Mouse (Mus musculus) neutrophil, adult 5-6 weeks (primary cell): ENCODE data around the gene Trap1. TPM values are rescaled to one million over a fixed set of nuclear protein-coding genes. Genes with fewer than 3 reads are reported as not detected.
"Not testable (repeated sequence)": the region's sequence is repeated elsewhere in the genome, so short reads cannot be mapped to it uniquely, and the experiment has no call there.

Experiments
- ATAC-seq: fragments of 151-379, 151-347 bp; 2 replicates; pipeline ENCODE4 v1.8.0; 2017; ENCODE audit warnings: mild to moderate bottlenecking, moderate TSS enrichment; ENCODE audit not compliant: insufficient number of reproducible peaks, poor library complexity, low FRiP score, severe bottlenecking; ENCODE audit errors: extremely low read depth
- total RNA-seq: library from RNA; stranded (forward); fragments of 200-1000 nt; gene quantifications from 2 replicates; pipeline ENCODE4 v1.2.3, GENCODE M21; 2017

Gene Trap1
- 43.1 and 47.7 TPM in 2 replicates for total RNA-seq

GRCm38 (mm10) chr16:4077384-4078061 is at the start of gene Trap1:
TSS of gene Trap1 (minus strand) at chr16:4077827.
- ATAC-seq: peak; percentile 93

GRCm38 (mm10) chr16:4117072-4117471 is 39.4 kb upstream of the Trap1 start:
- no peak for ATAC-seq

GRCm38 (mm10) chr16:4100374-4100773 is 22.7 kb upstream of the Trap1 start:
- ATAC-seq: no peak

- no peak for ATAC-seq
These were observed 19.9 kb upstream of the Trap1 start for GRCm38 (mm10) chr16:4097521-4097920.

- ATAC-seq: no peak
These were observed 19.3 kb upstream of the Trap1 start for GRCm38 (mm10) chr16:4096898-4097297.

- ATAC-seq: no peak
These were observed 18.5 kb upstream of the Trap1 start for GRCm38 (mm10) chr16:4096141-4096540.

GRCm38 (mm10) chr16:4087214-4087913 is 9.7 kb upstream of the Trap1 start:
- ATAC-seq: no peak

- ATAC-seq: no peak
These were observed 8.3 kb upstream of the Trap1 start for GRCm38 (mm10) chr16:4085851-4086387.

GRCm38 (mm10) chr16:4085051-4085450 is 7.4 kb upstream of the Trap1 start:
- ATAC-seq: no peak

GRCm38 (mm10) chr16:4080419-4080818 is 2.8 kb upstream of the Trap1 start:
- ATAC-seq: not testable (repeated sequence)

- no peak for ATAC-seq
These were observed 2.0 kb upstream of the Trap1 start for GRCm38 (mm10) chr16:4079656-4080055.

- ATAC-seq: not testable (repeated sequence)
These were observed 675 bp upstream of the Trap1 start for GRCm38 (mm10) chr16:4078302-4078701.

- ATAC-seq: no peak
These were observed 2.8 kb downstream of the Trap1 start for GRCm38 (mm10) chr16:4074836-4075235.

GRCm38 (mm10) chr16:4074297-4074696 is 3.3 kb downstream of the Trap1 start:
- no peak for ATAC-seq

GRCm38 (mm10) chr16:4068588-4068987 is 9.0 kb downstream of the Trap1 start:
- peak; percentile 30; the same call in 1 of the 2 replicates for ATAC-seq

- no peak for ATAC-seq
These were observed 12.7 kb downstream of the Trap1 start for GRCm38 (mm10) chr16:4064945-4065344.

- ATAC-seq: no peak
These were observed 23.8 kb downstream of the Trap1 start for GRCm38 (mm10) chr16:4053811-4054210.

- ATAC-seq: no peak
These were observed 25.0 kb downstream of the Trap1 start for GRCm38 (mm10) chr16:4052601-4053000.

- no peak for ATAC-seq
These were observed 32.1 kb downstream of the Trap1 start for GRCm38 (mm10) chr16:4045524-4045923.

GRCm38 (mm10) chr16:4044093-4044492 is 33.5 kb downstream of the Trap1 start:
- ATAC-seq: no peak
